Mouse (Mus musculus) liver, adult 2 months (tissue): ENCODE measurements around the gene Atg16l2.

ENCODE experiments used
- CTCF ChIP-seq: fragments of 200-500 bp; IDR thresholded peaks from 2 replicates; pipeline ENCODE4 v1.5.1; 2011; ENCODE audit warnings: low read depth, low read length, control low read depth
- POLR2A ChIP-seq: fragments of 200-500 bp; IDR thresholded peaks from 2 replicates; pipeline ENCODE4 v1.6.1; 2011; ENCODE audit warnings: low read length, control low read depth; ENCODE audit not compliant: insufficient read depth; ENCODE audit errors: extremely low read depth

- TF ChIP-seq CTCF (no peak), POLR2A (0 out of 2 replicates have a peak, but pooled peaks have one; percentile 27)
Observed at GRCm38 (mm10) chr7:101324142-101324962, 22.3 kb upstream of the Atg16l2 start.
